Mouse (Mus musculus): ENCODE data around the gene Il33. TPM values are rescaled to one million over a fixed set of nuclear protein-coding genes. Genes with fewer than 3 reads are reported as not detected.

The Il33 gene
- polyA plus RNA-seq, 1 experiment from 2014 or later = 0.27 TPM

DNA sequence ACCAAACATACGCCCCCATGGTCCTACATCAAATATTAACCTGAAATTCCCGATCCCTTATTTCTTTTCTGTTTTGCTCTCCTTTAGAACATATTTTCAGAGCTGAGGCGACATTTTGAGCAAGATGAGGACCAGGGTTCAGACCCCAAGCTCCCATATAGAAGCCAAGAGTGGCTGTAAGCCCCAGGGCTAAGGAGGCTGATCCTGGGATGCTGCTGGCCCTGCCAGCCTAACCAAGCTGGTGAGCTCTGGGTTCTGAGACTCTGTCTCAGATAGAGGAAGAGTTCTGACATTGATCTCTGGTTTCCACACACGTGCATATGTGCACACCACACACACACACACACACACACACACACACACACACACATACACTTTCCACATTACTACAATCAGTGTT is 36.0 kb downstream of the Il33 start:
- Histone ChIP-seq H3K27ac (ENCODE audit: low read depth, low read length) (no peak overlapping the region), H3K9ac (ENCODE audit: low read depth, low read length) (no peak overlapping the region), H3K4me1 (replicated peaks; ENCODE audit: control insufficient read depth, insufficient read depth, low read length) (no peaks in the 10 kb centered on the region), H3K36me3 (ENCODE audit: control insufficient read depth, insufficient read depth, low read length) (no peaks in the 10 kb centered on the region), H3K9me3 (ENCODE audit: control insufficient read depth, low read length) (no peaks in the 10 kb centered on the region), H3K4me2 (no peak overlapping the region), H3K4me3 (ENCODE audit: low read depth, low read length) (no peak overlapping the region), H3K27me3 (replicated peaks; ENCODE audit: control insufficient read depth, insufficient read depth, low read length) (no peaks in the 10 kb centered on the region)
- ATAC-seq (replicated peaks; ENCODE audit: low FRiP score) (no peak), DNase-seq (ENCODE audit: low spot score) (no peak)
- 77% methylated on average over 4 of the region's 4 CpGs for WGBS

DNA sequence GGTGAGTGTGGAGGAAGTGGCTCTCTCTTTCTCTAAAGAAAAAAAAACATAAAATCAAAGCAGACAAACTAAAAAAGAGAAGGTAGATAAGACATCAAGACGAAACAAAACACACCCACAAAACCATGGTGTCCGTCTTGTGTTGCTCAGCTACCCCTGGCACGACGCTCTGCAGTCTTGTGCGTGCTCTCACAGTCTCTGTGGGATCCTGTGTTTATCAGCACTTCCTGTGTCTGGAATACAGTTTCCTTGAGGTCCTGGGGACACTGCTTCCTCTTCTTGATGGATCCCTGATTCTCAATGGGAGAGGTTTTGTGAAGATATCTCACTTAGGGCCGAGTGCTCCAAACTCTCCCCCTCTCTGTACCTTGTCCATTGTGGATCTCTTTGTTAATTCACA is 36.9 kb downstream of the Il33 start:
- DNase-seq (ENCODE audit: low spot score) = no peak
- 41% methylated on average over 6 of the region's 6 CpGs for WGBS
- Histone ChIP-seq H3K9ac (ENCODE audit: low read depth, low read length) (no peak overlapping the region), H3K4me3 (ENCODE audit: low read depth, low read length) (no peak overlapping the region), H3K4me1 (replicated peaks; ENCODE audit: control insufficient read depth, insufficient read depth, low read length) (no peaks in the 10 kb centered on the region), H3K27ac (ENCODE audit: low read depth, low read length) (no peak overlapping the region), H3K27me3 (replicated peaks; ENCODE audit: control insufficient read depth, insufficient read depth, low read length) (no peaks in the 10 kb centered on the region), H3K9me3 (ENCODE audit: control insufficient read depth, low read length) (peaks cover 3% of the 10 kb centered on the region; the same call in 1 of the 2 replicates), H3K36me3 (ENCODE audit: control insufficient read depth, insufficient read depth, low read length) (no peaks in the 10 kb centered on the region), H3K4me2 (no peak overlapping the region)
- no peak for ATAC-seq (replicated peaks; ENCODE audit: low FRiP score)

DNA sequence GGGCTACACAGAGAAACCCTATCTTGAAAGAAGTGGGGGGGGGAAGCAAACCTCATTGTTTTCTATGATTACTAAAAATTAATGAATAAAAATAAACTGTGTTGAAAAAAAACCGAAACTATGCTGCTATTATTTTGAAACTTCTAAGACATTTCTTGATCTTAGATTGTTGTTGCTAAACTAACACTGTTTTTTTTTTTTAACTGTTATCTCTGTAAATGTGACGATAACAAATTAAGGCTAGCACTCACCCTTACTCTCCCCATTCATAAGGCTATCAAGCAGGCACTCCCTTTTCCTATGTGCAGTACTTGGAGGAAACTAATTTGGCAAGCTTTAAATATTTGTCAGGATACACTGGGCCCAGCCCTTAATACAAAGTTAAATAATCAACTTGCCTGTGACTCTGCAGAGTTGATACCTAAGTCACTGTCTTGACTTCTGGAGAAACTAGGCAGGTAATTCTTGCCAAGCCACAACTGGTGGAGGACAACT is 38.7 kb downstream of the Il33 start:
- Histone ChIP-seq H3K27me3 (replicated peaks; ENCODE audit: control insufficient read depth, insufficient read depth, low read length) (no peaks in the 10 kb centered on the region), H3K4me1 (replicated peaks; ENCODE audit: control insufficient read depth, insufficient read depth, low read length) (no peaks in the 10 kb centered on the region), H3K4me2 (no peak overlapping the region), H3K36me3 (ENCODE audit: control insufficient read depth, insufficient read depth, low read length) (no peaks in the 10 kb centered on the region), H3K4me3 (ENCODE audit: low read depth, low read length) (no peak overlapping the region), H3K9ac (ENCODE audit: low read depth, low read length) (no peak overlapping the region), H3K27ac (ENCODE audit: low read depth, low read length) (no peak overlapping the region), H3K9me3 (ENCODE audit: control insufficient read depth, low read length) (peaks cover 3% of the 10 kb centered on the region; the same call in 1 of the 2 replicates)
- DNase-seq (ENCODE audit: low spot score) (no peak), ATAC-seq (replicated peaks; ENCODE audit: low FRiP score) (no peak)
- WGBS = 74% methylated on average over 2 of the region's 2 CpGs

DNA sequence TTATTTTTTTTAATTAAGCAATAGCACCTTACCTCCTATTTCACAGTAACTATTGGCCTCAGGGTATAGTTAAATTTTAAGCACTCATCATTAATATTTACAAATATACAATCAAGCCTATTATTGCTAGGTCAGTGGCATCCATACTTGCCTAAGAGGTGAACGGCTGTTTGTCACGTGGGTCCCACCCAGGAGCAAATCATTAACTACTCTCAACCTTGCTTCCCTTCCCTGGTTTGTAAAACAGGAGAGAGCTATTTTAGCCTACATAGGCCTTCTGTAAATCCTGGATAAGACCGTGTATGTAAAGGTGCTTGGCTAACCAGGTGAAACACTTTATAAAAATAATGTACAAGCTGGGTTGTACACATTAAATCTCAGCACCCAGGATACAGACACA is 43.0 kb downstream of the Il33 start:
- no peak overlapping the region for H3K4me3 ChIP-seq (ENCODE audit: low read depth, low read length)
- peaks cover 3% of the 10 kb centered on the region; the same call in 1 of the 2 replicates for H3K9me3 ChIP-seq (ENCODE audit: control insufficient read depth, low read length)
- no peaks in the 10 kb centered on the region for H3K27me3 ChIP-seq (replicated peaks; ENCODE audit: control insufficient read depth, insufficient read depth, low read length)
- ATAC-seq (replicated peaks; ENCODE audit: low FRiP score) (no peak), DNase-seq (ENCODE audit: low spot score) (no peak)
- no peaks in the 10 kb centered on the region for H3K4me1 ChIP-seq (replicated peaks; ENCODE audit: control insufficient read depth, insufficient read depth, low read length)
- H3K36me3 ChIP-seq (ENCODE audit: control insufficient read depth, insufficient read depth, low read length) = no peaks in the 10 kb centered on the region
- no peak overlapping the region for H3K9ac ChIP-seq (ENCODE audit: low read depth, low read length)
- H3K4me2 ChIP-seq = no peak overlapping the region
- 80% methylated on average over 3 of the region's 3 CpGs for WGBS
- no peak overlapping the region for H3K27ac ChIP-seq (ENCODE audit: low read depth, low read length)

DNA sequence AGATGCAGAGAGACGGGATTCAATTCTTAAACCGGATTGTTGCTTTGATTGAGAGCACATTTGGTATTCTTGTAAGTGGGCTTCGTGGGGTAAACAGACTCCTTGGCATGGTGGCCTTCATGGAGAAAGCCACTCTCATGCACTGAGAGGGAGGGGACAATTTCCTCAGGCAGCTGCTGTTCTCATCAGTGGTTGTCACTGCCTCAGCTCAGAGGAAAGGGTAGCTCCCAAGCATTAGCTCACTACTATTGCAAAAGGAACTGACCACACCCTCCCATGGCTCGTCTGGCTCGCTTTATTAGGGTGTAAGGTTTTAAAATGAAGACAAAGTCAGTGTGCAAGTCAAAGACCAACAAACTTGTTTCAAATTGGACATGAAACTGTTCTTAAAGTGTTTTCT is 48.5 kb downstream of the Il33 start:
- Histone ChIP-seq H3K36me3 (ENCODE audit: control insufficient read depth, insufficient read depth, low read length) (no peaks in the 10 kb centered on the region), H3K27ac (ENCODE audit: low read depth, low read length) (no peak overlapping the region), H3K4me2 (no peak overlapping the region), H3K4me3 (ENCODE audit: low read depth, low read length) (no peak overlapping the region), H3K4me1 (replicated peaks; ENCODE audit: control insufficient read depth, insufficient read depth, low read length) (no peaks in the 10 kb centered on the region), H3K9ac (ENCODE audit: low read depth, low read length) (no peak overlapping the region), H3K9me3 (ENCODE audit: control insufficient read depth, low read length) (no peaks in the 10 kb centered on the region), H3K27me3 (replicated peaks; ENCODE audit: control insufficient read depth, insufficient read depth, low read length) (no peaks in the 10 kb centered on the region)
- DNase-seq (ENCODE audit: low spot score) = no peak
- 62% methylated on average over 5 of the region's 5 CpGs for WGBS
- ATAC-seq (replicated peaks; ENCODE audit: low FRiP score) = no peak

DNA sequence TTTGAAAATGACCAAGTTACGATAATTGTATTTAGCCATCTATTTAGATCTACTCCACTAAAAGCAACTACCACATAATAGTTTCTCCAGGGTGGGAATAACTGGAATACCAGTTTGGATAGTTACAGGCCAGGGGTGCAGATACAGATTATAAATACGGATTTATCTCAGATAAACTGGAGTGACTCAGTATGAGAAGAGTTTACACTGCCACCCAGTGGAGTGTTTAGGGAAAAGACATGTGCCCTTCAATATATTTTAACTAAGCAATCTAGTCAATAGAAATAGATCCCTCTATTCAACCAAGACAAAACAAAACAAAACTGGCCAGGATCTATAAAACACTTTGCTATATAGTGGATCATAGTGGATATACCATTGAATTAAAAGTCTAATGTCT is 53.9 kb downstream of the Il33 start:
- H3K9me3 ChIP-seq (ENCODE audit: control insufficient read depth, low read length) = no peaks in the 10 kb centered on the region
- H3K27ac ChIP-seq (ENCODE audit: low read depth, low read length) = no peak overlapping the region
- H3K4me3 ChIP-seq (ENCODE audit: low read depth, low read length) = no peak overlapping the region
- DNase-seq (ENCODE audit: low spot score) = no peak
- WGBS = 52% methylated on average over 2 of the region's 2 CpGs
- no peak for ATAC-seq (replicated peaks; ENCODE audit: low FRiP score)
- H3K4me2 ChIP-seq = no peak overlapping the region
- no peaks in the 10 kb centered on the region for H3K36me3 ChIP-seq (ENCODE audit: control insufficient read depth, insufficient read depth, low read length)
- H3K27me3 ChIP-seq (replicated peaks; ENCODE audit: control insufficient read depth, insufficient read depth, low read length) = no peaks in the 10 kb centered on the region
- H3K9ac ChIP-seq (ENCODE audit: low read depth, low read length) = no peak overlapping the region
- H3K4me1 ChIP-seq (replicated peaks; ENCODE audit: control insufficient read depth, insufficient read depth, low read length) = no peaks in the 10 kb centered on the region

DNA sequence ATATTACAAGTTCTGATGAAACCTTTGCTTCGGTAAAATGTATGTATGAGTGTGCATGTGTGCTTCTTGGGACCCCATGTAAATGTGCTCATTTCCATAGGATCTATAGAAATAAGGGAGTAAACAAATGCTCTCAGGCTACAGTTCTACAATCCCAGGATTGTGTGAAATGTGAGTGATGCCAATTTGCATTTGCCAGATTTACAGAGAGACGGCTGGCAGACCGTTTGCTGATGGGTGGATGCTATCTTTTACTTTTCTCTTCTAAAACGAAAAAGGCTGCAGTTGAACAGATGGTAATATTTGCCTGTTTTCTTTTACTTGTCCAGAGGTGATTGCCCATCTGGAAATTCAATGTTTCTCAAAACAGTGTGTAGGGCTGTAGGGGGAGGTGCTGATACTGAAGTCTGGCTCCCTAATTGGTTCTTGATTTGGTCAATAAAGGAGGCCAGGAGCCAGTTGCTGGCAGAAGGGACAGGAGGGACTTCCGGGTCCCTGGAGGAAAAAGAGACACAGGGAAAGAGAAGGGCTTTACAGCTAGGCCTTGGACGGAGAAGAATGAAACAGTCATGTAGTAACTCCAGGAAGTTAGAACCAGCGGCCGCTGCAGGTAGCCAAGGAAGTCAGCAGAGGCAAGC is 54.7 kb downstream of the Il33 start:
- DNase-seq (ENCODE audit: low spot score) (no peak), ATAC-seq (replicated peaks; ENCODE audit: low FRiP score) (no peak)
- Histone ChIP-seq H3K27me3 (replicated peaks; ENCODE audit: control insufficient read depth, insufficient read depth, low read length) (no peaks in the 10 kb centered on the region), H3K9ac (ENCODE audit: low read depth, low read length) (no peak overlapping the region), H3K4me1 (replicated peaks; ENCODE audit: control insufficient read depth, insufficient read depth, low read length) (no peaks in the 10 kb centered on the region), H3K4me3 (ENCODE audit: low read depth, low read length) (no peak overlapping the region), H3K36me3 (ENCODE audit: control insufficient read depth, insufficient read depth, low read length) (no peaks in the 10 kb centered on the region), H3K4me2 (no peak overlapping the region), H3K27ac (ENCODE audit: low read depth, low read length) (no peak overlapping the region), H3K9me3 (ENCODE audit: control insufficient read depth, low read length) (no peaks in the 10 kb centered on the region)
- 77% methylated on average over 8 of the region's 8 CpGs for WGBS

DNA sequence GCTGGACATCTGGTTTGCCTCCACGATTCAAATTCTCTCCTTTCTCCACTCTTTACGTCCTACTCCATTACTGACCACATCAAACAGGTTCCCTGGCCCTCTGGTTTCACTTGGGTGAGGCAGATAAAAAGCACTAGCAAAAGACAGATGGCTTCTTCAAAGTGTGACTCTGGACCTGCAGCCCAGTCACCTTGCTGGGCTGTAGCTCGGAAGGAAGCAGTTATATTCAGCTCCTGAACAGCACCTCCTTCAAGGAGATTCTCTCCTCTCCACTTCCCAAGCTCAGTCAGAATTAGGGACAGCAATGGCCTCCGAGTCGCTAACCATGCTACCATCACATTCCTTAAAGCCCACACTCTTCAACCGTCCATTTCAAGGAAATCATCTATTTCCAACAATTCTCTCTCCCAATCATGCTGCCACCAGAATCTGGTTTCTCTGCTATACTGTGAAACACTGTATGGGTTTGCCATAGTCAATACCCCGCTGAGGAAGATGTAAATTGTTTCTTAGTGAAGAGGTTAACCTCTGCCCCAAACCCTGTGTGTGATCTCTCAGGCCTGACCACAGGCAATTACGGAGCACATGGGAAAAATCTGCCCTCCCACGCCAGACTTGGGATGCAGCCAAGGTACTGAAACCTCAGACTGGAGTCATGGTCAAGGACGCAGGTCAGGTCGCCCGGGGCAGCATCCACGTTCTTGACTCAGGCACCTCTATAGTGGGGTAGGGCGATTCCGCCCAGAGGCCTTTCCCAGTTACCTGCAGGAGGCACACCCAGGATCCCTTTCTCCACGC is 59.5 kb downstream of the Il33 start:
- Histone ChIP-seq H3K27ac (ENCODE audit: low read depth, low read length) (no peak overlapping the region), H3K9ac (ENCODE audit: low read depth, low read length) (no peak overlapping the region), H3K9me3 (ENCODE audit: control insufficient read depth, low read length) (no peaks in the 10 kb centered on the region), H3K4me2 (no peak overlapping the region), H3K27me3 (replicated peaks; ENCODE audit: control insufficient read depth, insufficient read depth, low read length) (no peaks in the 10 kb centered on the region), H3K4me1 (replicated peaks; ENCODE audit: control insufficient read depth, insufficient read depth, low read length) (no peaks in the 10 kb centered on the region), H3K4me3 (ENCODE audit: low read depth, low read length) (no peak overlapping the region), H3K36me3 (ENCODE audit: control insufficient read depth, insufficient read depth, low read length) (no peaks in the 10 kb centered on the region)
- no peak for DNase-seq (ENCODE audit: low spot score)
- WGBS = 77% methylated on average over 16 of the region's 16 CpGs
- ATAC-seq (replicated peaks; ENCODE audit: low FRiP score) = no peak
